Mouse (Mus musculus) midbrain, postnatal 0 days (tissue): ENCODE results near the gene Col8a2. TPM values are rescaled to one million over a fixed set of nuclear protein-coding genes. Genes with fewer than 3 reads are reported as not detected.

Experiments
- ATAC-seq: fragments of 200-750 bp; cut with Nextera tagmentation; 2 replicates; pipeline ENCODE4 v1.8.0; 2017; ENCODE audit warnings: moderate number of reproducible peaks, mild to moderate bottlenecking, moderate TSS enrichment, moderate library complexity; ENCODE audit not compliant: low FRiP score
- DNase-seq: peaks from one replicate; pipeline ENCODE4 v3.0.0-alpha.2; 2015; ENCODE audit warnings: low spot score
- H3K27ac ChIP-seq: fragments of 300-500 bp; sonication (generic); 2 replicates; pipeline ENCODE4 v1.5.1; 2014; ENCODE audit warnings: low read depth, mild to moderate bottlenecking, low read length, mixed read lengths
- H3K27me3 ChIP-seq: fragments of 300-500 bp; sonication (generic); 2 replicates; pipeline ENCODE4 v1.6.1; 2014; ENCODE audit warnings: low read length, control low read depth, mixed read lengths; ENCODE audit not compliant: insufficient read depth
- H3K36me3 ChIP-seq: fragments of 300-500 bp; sonication (generic); 2 replicates; pipeline ENCODE4 v1.6.1; 2014; ENCODE audit warnings: low read length, control low read depth, mixed read lengths; ENCODE audit not compliant: insufficient read depth
- H3K4me1 ChIP-seq: fragments of 300-500 bp; sonication (generic); 2 replicates; pipeline ENCODE4 v1.6.1; 2014; ENCODE audit warnings: mild to moderate bottlenecking, control low read depth, antibody characterized with exemption, low read length, mixed read lengths; ENCODE audit not compliant: insufficient read depth
- H3K4me2 ChIP-seq: fragments of 300-500 bp; sonication (generic); 2 replicates; pipeline ENCODE4 v1.6.1; 2014; ENCODE audit warnings: low read depth, mild to moderate bottlenecking, low read length, mixed read lengths; ENCODE audit not compliant: poor library complexity, severe bottlenecking
- H3K4me3 ChIP-seq: fragments of 300-500 bp; sonication (generic); 2 replicates; pipeline ENCODE4 v1.5.1; 2014; ENCODE audit warnings: low read depth, mild to moderate bottlenecking, low read length, moderate library complexity
- H3K9ac ChIP-seq: fragments of 300-500 bp; sonication (generic); replicated peaks from 2 replicates; pipeline ENCODE4 v1.6.1; 2014; ENCODE audit warnings: mild to moderate bottlenecking, low read length, moderate library complexity, mixed read lengths; ENCODE audit not compliant: poor library complexity, severe bottlenecking
- H3K9me3 ChIP-seq: fragments of 300-500 bp; sonication (generic); 2 replicates; pipeline ENCODE4 v1.6.1; 2016; ENCODE audit warnings: low read length, control low read depth
- CTCF ChIP-seq: IDR thresholded peaks from 2 replicates; pipeline ENCODE4 v1.5.1; 2016; ENCODE audit warnings: antibody characterized with exemption, mild to moderate bottlenecking
- WGBS: fragments of 180-500 bp; shearing (Covaris S2); extraction: QIAGEN DNeasy Blood & Tissue Kit; methylation state at CpG from one replicate; pipeline ENCODE4 v1.1.7; 2014; 5-methylcytosine and 5-hydroxymethylcytosine counted together
- polyA plus RNA-seq: library from polyadenylated mRNA; unstranded; fragments of >200 nt; fragmentation: Nextera tagmentation; extraction: Ambion mirVana; gene quantifications from 2 replicates; pipeline ENCODE4 v1.2.1, GENCODE M21; 2015
- total RNA-seq: library from RNA; depleted of rRNA; stranded (reverse); fragments of >200 nt; gene quantifications from 2 replicates; pipeline ENCODE4 v1.2.3, GENCODE M21; 2014; rRNA removed

Gene Col8a2
- total and polyA plus RNA-seq, 2 experiments from 2014 or later = 1.3 to 11.0 TPM

DNA sequence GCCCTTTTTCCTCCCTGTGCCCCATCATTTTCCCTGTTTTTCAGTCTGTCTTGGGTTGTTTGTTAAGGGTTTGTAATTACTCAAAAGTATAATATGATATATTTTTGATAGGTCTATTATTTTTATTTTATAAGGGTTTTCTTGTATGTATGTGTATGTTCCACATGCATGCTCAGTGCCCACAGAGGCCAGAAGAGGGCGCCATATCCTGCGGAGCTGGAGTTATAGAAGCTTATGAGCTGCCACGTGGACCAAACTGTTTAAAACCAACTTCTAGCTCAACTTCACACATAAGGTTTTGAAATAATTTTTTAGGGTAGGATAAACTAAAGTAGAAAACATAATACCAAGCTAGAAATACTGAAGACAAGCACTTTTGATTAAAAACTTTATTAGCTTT is 45.8 kb downstream of the Col8a2 start:
- 53% methylated on average over 3 of the region's 3 CpGs for WGBS
- no peak overlapping the region for H3K27ac ChIP-seq
- no peak overlapping the region for H3K9ac ChIP-seq
- H3K4me3 ChIP-seq = no peak overlapping the region
- DNase-seq (peak; percentile 17), ATAC-seq (no peak)
- no peak overlapping the region for H3K4me2 ChIP-seq
- TF ChIP-seq CTCF = peak; percentile 51
- H3K4me1 ChIP-seq = no peaks in the 10 kb centered on the region
- H3K27me3 ChIP-seq = no peaks in the 10 kb centered on the region
- H3K36me3 ChIP-seq = peaks cover 4% of the 10 kb centered on the region
- no peaks in the 10 kb centered on the region for H3K9me3 ChIP-seq

DNA sequence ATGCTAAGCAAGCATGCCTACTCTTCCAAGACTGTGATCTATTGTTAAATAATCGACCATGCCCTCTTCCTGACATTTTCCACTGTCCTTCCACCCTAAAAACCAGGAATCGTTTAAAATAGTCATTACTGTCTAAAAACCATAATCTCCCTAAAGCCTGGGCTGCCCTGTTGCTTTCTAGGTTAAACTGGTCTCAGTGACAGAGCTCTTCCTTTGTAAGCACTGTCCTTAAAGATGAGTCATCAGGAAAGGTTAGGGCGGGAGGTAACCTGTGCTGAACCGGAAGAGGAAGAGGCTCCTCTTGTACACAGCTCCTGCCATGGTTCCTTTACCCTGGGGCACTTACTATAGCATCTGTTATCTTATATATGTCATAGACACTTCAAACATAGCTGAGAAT is 52.9 kb downstream of the Col8a2 start:
- DNase-seq (no peak), ATAC-seq (no peak)
- H3K4me3 ChIP-seq = no peak overlapping the region
- no peaks in the 10 kb centered on the region for H3K4me1 ChIP-seq
- no peak for TF ChIP-seq CTCF
- no peak overlapping the region for H3K9ac ChIP-seq
- no peaks in the 10 kb centered on the region for H3K9me3 ChIP-seq
- H3K4me2 ChIP-seq = no peak overlapping the region
- H3K27me3 ChIP-seq = no peaks in the 10 kb centered on the region
- H3K36me3 ChIP-seq = peaks cover 3% of the 10 kb centered on the region; the same call in 1 of the 2 replicates
- WGBS = 39% methylated on average over 4 of the region's 4 CpGs
- H3K27ac ChIP-seq = no peak overlapping the region

DNA sequence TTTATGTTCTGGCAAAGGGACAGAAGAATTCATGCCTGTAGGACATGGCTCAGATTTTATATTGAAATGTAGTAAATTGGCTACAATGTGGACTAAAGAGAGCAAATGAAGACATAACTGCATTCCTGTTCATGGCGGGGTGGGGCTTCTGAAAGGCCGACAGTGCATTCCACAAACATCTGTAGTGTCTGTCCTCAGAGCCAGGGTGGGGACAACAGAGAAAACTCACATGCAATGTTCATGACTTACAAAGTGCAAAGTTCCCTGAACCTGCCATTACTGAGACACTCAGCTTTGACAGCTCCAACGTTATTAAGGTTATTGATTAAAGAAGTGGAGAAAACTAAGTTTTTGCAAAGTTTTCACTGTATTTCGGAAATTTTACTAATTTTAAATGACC is 56.9 kb downstream of the Col8a2 start:
- Histone ChIP-seq H3K4me2 (no peak overlapping the region), H3K27me3 (no peaks in the 10 kb centered on the region), H3K9me3 (no peaks in the 10 kb centered on the region), H3K4me1 (no peaks in the 10 kb centered on the region), H3K9ac (no peak overlapping the region), H3K36me3 (peaks cover 17% of the 10 kb centered on the region), H3K27ac (no peak overlapping the region), H3K4me3 (no peak overlapping the region)
- DNase-seq = no peak
- ATAC-seq = no peak
- TF ChIP-seq CTCF = no peak
- 82% methylated on average over 4 of the region's 4 CpGs for WGBS

DNA sequence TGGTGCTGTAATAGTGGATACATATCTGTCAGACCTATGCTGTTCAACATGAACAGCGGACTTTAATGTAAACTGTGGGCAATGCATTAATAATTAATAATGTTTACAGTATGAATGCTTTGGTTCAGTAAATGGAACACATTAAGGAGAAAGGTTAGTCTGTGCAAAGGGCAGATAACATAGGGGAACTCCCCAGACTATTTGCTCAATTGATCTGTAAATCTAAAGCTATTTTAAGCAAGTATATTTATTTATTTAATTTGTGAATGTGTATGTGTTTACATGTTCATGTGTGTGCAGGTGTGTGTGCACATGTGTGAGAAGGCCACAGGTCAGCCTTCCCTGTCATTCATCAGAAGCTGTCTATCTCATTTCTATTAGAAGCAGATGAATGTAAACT is 73.5 kb downstream of the Col8a2 start:
- WGBS = 95% methylated on average over 1 of the region's 1 CpGs
- H3K27ac ChIP-seq = no peak overlapping the region
- ATAC-seq (no peak), DNase-seq (no peak)
- no peak overlapping the region for H3K4me2 ChIP-seq
- H3K4me3 ChIP-seq = no peak overlapping the region
- H3K9ac ChIP-seq = no peak overlapping the region
- peaks cover 18% of the 10 kb centered on the region; the same call in 1 of the 2 replicates for H3K36me3 ChIP-seq
- no peaks in the 10 kb centered on the region for H3K27me3 ChIP-seq
- H3K4me1 ChIP-seq = no peaks in the 10 kb centered on the region
- TF ChIP-seq CTCF = no peak
- no peaks in the 10 kb centered on the region for H3K9me3 ChIP-seq

Other genes starting within 250 kb of the Col8a2 start
- 53.8 and 73.2 TPM in 2 replicates for gene Mrps15, start 239.9 kb upstream of the Col8a2 start, total RNA-seq
- gene Mrps15, start 239.9 kb upstream of the Col8a2 start, polyA plus RNA-seq = 137 and 151 TPM in 2 replicates
- gene Oscp1, start 228.2 kb upstream of the Col8a2 start, total RNA-seq = 19.1 and 34.3 TPM in 2 replicates
- gene Oscp1, start 228.2 kb upstream of the Col8a2 start, polyA plus RNA-seq = 47.7 and 50.2 TPM in 2 replicates
- 27.0 and 28.6 TPM in 2 replicates for gene Lsm10, start 190.2 kb upstream of the Col8a2 start, total RNA-seq
- 47.7 and 49.3 TPM in 2 replicates for gene Lsm10, start 190.2 kb upstream of the Col8a2 start, polyA plus RNA-seq
- gene Stk40, start 182.8 kb upstream of the Col8a2 start, total RNA-seq = 18.0 and 21.2 TPM in 2 replicates
- gene Stk40, start 182.8 kb upstream of the Col8a2 start, polyA plus RNA-seq = 16.9 and 17.4 TPM in 2 replicates
- 8.5 and 12.3 TPM in 2 replicates for gene Eva1b, start 139.0 kb upstream of the Col8a2 start, total RNA-seq
- 9.1 and 10.6 TPM in 2 replicates for gene Eva1b, start 139.0 kb upstream of the Col8a2 start, polyA plus RNA-seq
- gene Sh3d21, start 123.3 kb upstream of the Col8a2 start, total RNA-seq = 0.19 and 2.7 TPM in 2 replicates
- 2.6 and 2.9 TPM in 2 replicates for gene Sh3d21, start 123.3 kb upstream of the Col8a2 start, polyA plus RNA-seq
- 119 and 162 TPM in 2 replicates for gene Thrap3, start 84.0 kb upstream of the Col8a2 start, total RNA-seq
- gene Thrap3, start 84.0 kb upstream of the Col8a2 start, polyA plus RNA-seq = 81.6 and 94.8 TPM in 2 replicates
- 106 and 124 TPM in 2 replicates for gene Map7d1, start 30.4 kb upstream of the Col8a2 start, total RNA-seq
- 56.9 and 61.2 TPM in 2 replicates for gene Map7d1, start 30.4 kb upstream of the Col8a2 start, polyA plus RNA-seq
- gene Trappc3, start 24.5 kb upstream of the Col8a2 start, total RNA-seq = 121 and 122 TPM in 2 replicates
- gene Trappc3, start 24.5 kb upstream of the Col8a2 start, polyA plus RNA-seq = 173 and 186 TPM in 2 replicates
- 61.9 and 73.5 TPM in 2 replicates for gene Adprhl2, start 34.9 kb downstream of the Col8a2 start, total RNA-seq
- 80.6 and 84.1 TPM in 2 replicates for gene Adprhl2, start 34.9 kb downstream of the Col8a2 start, polyA plus RNA-seq
- 5.0 and 6.3 TPM in 2 replicates for gene Tekt2, start 38.9 kb downstream of the Col8a2 start, total RNA-seq
- gene Tekt2, start 38.9 kb downstream of the Col8a2 start, polyA plus RNA-seq = 19.1 and 19.9 TPM in 2 replicates
- gene Ago3, start 142.8 kb downstream of the Col8a2 start, total RNA-seq = 9.8 and 10.6 TPM in 2 replicates
- 9.4 and 11.8 TPM in 2 replicates for gene Ago3, start 142.8 kb downstream of the Col8a2 start, polyA plus RNA-seq
- 36.3 and 49.8 TPM in 2 replicates for gene Ago1, start 181.8 kb downstream of the Col8a2 start, total RNA-seq
- 5.0 and 6.4 TPM in 2 replicates for gene Ago1, start 181.8 kb downstream of the Col8a2 start, polyA plus RNA-seq
- 10.0 and 12.6 TPM in 2 replicates for gene Ago4, start 246.7 kb downstream of the Col8a2 start, total RNA-seq
- gene Ago4, start 246.7 kb downstream of the Col8a2 start, polyA plus RNA-seq = 3.3 and 3.6 TPM in 2 replicates